Mouse (Mus musculus): Measurements from ENCODE around the gene Prl. TPM values are rescaled to one million over a fixed set of nuclear protein-coding genes. Genes with fewer than 3 reads are reported as not detected.

Gene Prl
- total RNA-seq (2014; rRNA removed; ENCODE audit: low replicate concordance): not detected in 2 replicates
- not detected in 2 replicates for polyA plus RNA-seq (2015; fragmentation: Nextera tagmentation; extraction: Ambion mirVana)

GRCm38 (mm10) chr13:27057270-27057669 lies at the start of gene Prl:
TSS of gene Prl (plus strand) at chr13:27057570.
- ATAC-seq (ENCODE audit: insufficient read depth, low read depth) (no peak), DNase-seq (ENCODE audit: low spot score) (no peak)
- WGBS: 74% methylated on average over 1 of the region's 1 CpGs
- TF ChIP-seq CTCF (IDR thresholded peaks at IDR 0.05; ENCODE audit: low read depth): no peak
- TF ChIP-seq EP300 (IDR thresholded peaks at IDR 0.05; ENCODE audit: low read depth): no peak
- Histone ChIP-seq H3K4me1 (ENCODE audit: control insufficient read depth, insufficient read depth) (no peaks in the 10 kb centered on the region), H3K4me3 (ENCODE audit: low read depth, low read length) (no peak within 1 kb of the TSS), H3K27ac (ENCODE audit: low read depth) (no peak within 1 kb of the TSS), H3K36me3 (replicated peaks; ENCODE audit: control insufficient read depth, insufficient read depth, low read length) (no peaks in the 10 kb centered on the region), H3K9me3 (replicated peaks; ENCODE audit: control insufficient read depth, low read length) (no peaks in the 10 kb centered on the region), H3K27me3 (ENCODE audit: control insufficient read depth, insufficient read depth, low read length) (no peaks in the 10 kb centered on the region), H3K4me2 (ENCODE audit: low read depth, low read length) (no peak within 1 kb of the TSS), H3K9ac (replicated peaks; ENCODE audit: low read depth, low read length) (no peak within 1 kb of the TSS)

- no peak overlapping the region for H3K9ac ChIP-seq (replicated peaks; ENCODE audit: low read depth, low read length)
- no peak overlapping the region for H3K4me3 ChIP-seq (ENCODE audit: low read depth, low read length)
- H3K36me3 ChIP-seq (replicated peaks; ENCODE audit: control insufficient read depth, insufficient read depth, low read length): no peaks in the 10 kb centered on the region
- H3K27ac ChIP-seq (ENCODE audit: low read depth): no peak overlapping the region
- H3K4me2 ChIP-seq (ENCODE audit: low read depth, low read length): no peak overlapping the region
- 48% methylated on average over 1 of the region's 1 CpGs for WGBS
- DNase-seq (ENCODE audit: low spot score) (no peak), ATAC-seq (ENCODE audit: insufficient read depth, low read depth) (no peak)
- no peaks in the 10 kb centered on the region for H3K4me1 ChIP-seq (ENCODE audit: control insufficient read depth, insufficient read depth)
- H3K9me3 ChIP-seq (replicated peaks; ENCODE audit: control insufficient read depth, low read length): no peaks in the 10 kb centered on the region
- no peaks in the 10 kb centered on the region for H3K27me3 ChIP-seq (ENCODE audit: control insufficient read depth, insufficient read depth, low read length)
- TF ChIP-seq EP300 (IDR thresholded peaks at IDR 0.05; ENCODE audit: low read depth): no peak
- no peak for TF ChIP-seq CTCF (IDR thresholded peaks at IDR 0.05; ENCODE audit: low read depth)
These were observed 30.8 kb upstream of the Prl start for GRCm38 (mm10) chr13:27026614-27027013.

- no peaks in the 10 kb centered on the region for H3K4me1 ChIP-seq (ENCODE audit: control insufficient read depth, insufficient read depth)
- no peak overlapping the region for H3K27ac ChIP-seq (ENCODE audit: low read depth)
- H3K4me3 ChIP-seq (ENCODE audit: low read depth, low read length): no peak overlapping the region
- H3K9me3 ChIP-seq (replicated peaks; ENCODE audit: control insufficient read depth, low read length): no peaks in the 10 kb centered on the region
- 66% methylated on average over 1 of the region's 1 CpGs for WGBS
- no peaks in the 10 kb centered on the region for H3K27me3 ChIP-seq (ENCODE audit: control insufficient read depth, insufficient read depth, low read length)
- no peaks in the 10 kb centered on the region for H3K36me3 ChIP-seq (replicated peaks; ENCODE audit: control insufficient read depth, insufficient read depth, low read length)
- ATAC-seq (ENCODE audit: insufficient read depth, low read depth) (no peak), DNase-seq (ENCODE audit: low spot score) (peak; percentile 24)
- no peak overlapping the region for H3K9ac ChIP-seq (replicated peaks; ENCODE audit: low read depth, low read length)
- H3K4me2 ChIP-seq (ENCODE audit: low read depth, low read length): no peak overlapping the region
- TF ChIP-seq CTCF (IDR thresholded peaks at IDR 0.05; ENCODE audit: low read depth) (no peak), EP300 (IDR thresholded peaks at IDR 0.05; ENCODE audit: low read depth) (no peak)
These were observed 30.0 kb upstream of the Prl start for GRCm38 (mm10) chr13:27027376-27027775.

GRCm38 (mm10) chr13:27028501-27029240 lies 28.7 kb upstream of the Prl start:
- TF ChIP-seq CTCF (IDR thresholded peaks at IDR 0.05; ENCODE audit: low read depth) (no peak), EP300 (IDR thresholded peaks at IDR 0.05; ENCODE audit: low read depth) (no peak)
- ATAC-seq (ENCODE audit: insufficient read depth, low read depth) (no peak), DNase-seq (ENCODE audit: low spot score) (no peak)
- Histone ChIP-seq H3K9me3 (replicated peaks; ENCODE audit: control insufficient read depth, low read length) (no peaks in the 10 kb centered on the region), H3K9ac (replicated peaks; ENCODE audit: low read depth, low read length) (no peak overlapping the region), H3K27ac (ENCODE audit: low read depth) (no peak overlapping the region), H3K36me3 (replicated peaks; ENCODE audit: control insufficient read depth, insufficient read depth, low read length) (no peaks in the 10 kb centered on the region), H3K4me2 (ENCODE audit: low read depth, low read length) (no peak overlapping the region), H3K27me3 (ENCODE audit: control insufficient read depth, insufficient read depth, low read length) (no peaks in the 10 kb centered on the region), H3K4me1 (ENCODE audit: control insufficient read depth, insufficient read depth) (no peaks in the 10 kb centered on the region), H3K4me3 (ENCODE audit: low read depth, low read length) (no peak overlapping the region)
- 61% methylated on average over 2 of the region's 2 CpGs for WGBS

DNA sequence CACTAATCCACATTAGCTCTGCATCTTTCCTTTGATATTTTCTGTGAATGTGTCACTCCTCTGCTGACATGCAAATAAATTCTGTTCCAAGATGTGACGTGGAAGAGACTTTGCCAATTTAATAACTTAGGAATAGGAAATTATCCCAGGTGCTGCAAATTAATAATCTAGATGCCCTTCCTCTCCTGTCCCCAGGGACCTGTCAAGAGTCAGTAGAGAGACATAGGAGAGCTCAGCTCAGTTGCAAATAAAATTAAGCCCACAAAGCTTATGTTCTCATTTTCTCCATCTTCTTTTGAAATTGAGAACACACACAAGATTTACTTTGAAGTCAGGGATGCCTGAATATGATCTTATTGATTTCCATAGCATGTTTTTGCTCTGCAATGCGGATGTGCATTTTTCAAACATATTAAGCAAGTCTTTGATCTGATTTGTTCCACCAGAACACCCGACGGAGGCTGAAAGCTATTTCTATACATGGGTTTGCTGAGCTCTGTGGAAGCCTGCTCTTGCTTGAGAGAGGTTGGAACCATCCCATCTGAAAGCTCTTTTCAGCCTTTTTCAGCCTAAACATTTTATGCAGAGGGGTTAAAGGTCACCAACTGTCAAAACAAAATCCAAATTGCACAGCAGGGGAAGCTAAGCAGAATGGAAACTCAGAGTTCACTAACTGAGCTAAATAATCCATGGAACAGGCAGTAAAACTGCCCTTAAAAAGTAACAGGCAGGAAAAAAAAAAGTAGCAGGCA lies 26.1 kb upstream of the Prl start:
- H3K27ac ChIP-seq (ENCODE audit: low read depth): peak overlapping the region; percentile 25; the same call in 1 of the 2 replicates
- H3K4me2 ChIP-seq (ENCODE audit: low read depth, low read length): no peak overlapping the region
- 45% methylated on average over 4 of the region's 4 CpGs for WGBS
- no peak for DNase-seq (ENCODE audit: low spot score)
- no peaks in the 10 kb centered on the region for H3K9me3 ChIP-seq (replicated peaks; ENCODE audit: control insufficient read depth, low read length)
- no peaks in the 10 kb centered on the region for H3K27me3 ChIP-seq (ENCODE audit: control insufficient read depth, insufficient read depth, low read length)
- no peaks in the 10 kb centered on the region for H3K36me3 ChIP-seq (replicated peaks; ENCODE audit: control insufficient read depth, insufficient read depth, low read length)
- ATAC-seq (ENCODE audit: insufficient read depth, low read depth): no peak
- no peak overlapping the region for H3K4me3 ChIP-seq (ENCODE audit: low read depth, low read length)
- no peak overlapping the region for H3K9ac ChIP-seq (replicated peaks; ENCODE audit: low read depth, low read length)
- no peaks in the 10 kb centered on the region for H3K4me1 ChIP-seq (ENCODE audit: control insufficient read depth, insufficient read depth)
- TF ChIP-seq CTCF (IDR thresholded peaks at IDR 0.05; ENCODE audit: low read depth): no peak
- TF ChIP-seq EP300 (IDR thresholded peaks at IDR 0.05; ENCODE audit: low read depth): no peak

Data from heart, postnatal 0 days (tissue).